Mouse (Mus musculus) spleen, postnatal 14 days (tissue): ENCODE results near the gene Pagr1a.

Source experiments
- DNase-seq, 2 experiments: peaks; one replicate each; pipeline ENCODE4 v3.0.0; 2021 to 2022; ENCODE audit warnings: low spot score in 2 of 2

The Pagr1a gene

DNA sequence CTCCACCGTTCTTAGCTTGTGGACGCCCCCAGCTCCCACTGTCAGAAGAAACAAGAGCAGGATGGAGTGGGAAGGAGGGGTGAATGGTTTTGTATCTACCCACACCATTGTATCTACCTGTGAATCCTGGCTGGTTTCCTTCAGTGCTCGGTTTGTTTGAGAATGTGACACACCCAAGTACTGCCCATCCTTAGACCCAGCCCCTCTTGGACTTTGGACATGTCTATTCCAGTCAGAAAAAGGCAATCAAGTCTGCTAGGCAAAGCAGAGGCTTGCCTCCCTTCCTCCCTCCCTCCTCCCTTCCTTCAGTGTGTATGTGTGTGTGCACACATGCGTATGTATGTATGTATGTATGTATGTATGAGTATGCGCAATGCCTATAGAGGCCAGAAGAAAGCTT is 13.5 kb downstream of the Pagr1a start:
- no peak for DNase-seq

DNA sequence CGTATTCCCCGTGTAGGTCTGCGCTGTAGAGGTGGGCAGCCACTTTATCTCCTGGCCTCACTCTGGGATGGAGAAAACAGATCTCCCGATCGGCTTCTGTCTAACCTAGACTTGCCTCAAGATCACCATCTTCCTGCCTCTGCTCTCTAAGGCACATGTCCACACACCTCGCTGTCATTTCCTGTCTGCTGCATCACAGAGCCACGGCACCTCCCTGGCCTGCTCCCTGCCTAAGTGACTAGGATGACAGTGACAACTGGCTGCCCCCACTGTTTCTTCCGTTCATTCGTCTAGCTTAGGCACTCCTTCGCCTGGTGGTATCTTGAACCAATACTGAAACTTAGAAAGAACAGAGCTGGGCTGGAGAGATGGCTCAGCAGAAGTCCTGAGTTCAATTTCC is 17.6 kb downstream of the Pagr1a start:
- DNase-seq, result no peak

DNA sequence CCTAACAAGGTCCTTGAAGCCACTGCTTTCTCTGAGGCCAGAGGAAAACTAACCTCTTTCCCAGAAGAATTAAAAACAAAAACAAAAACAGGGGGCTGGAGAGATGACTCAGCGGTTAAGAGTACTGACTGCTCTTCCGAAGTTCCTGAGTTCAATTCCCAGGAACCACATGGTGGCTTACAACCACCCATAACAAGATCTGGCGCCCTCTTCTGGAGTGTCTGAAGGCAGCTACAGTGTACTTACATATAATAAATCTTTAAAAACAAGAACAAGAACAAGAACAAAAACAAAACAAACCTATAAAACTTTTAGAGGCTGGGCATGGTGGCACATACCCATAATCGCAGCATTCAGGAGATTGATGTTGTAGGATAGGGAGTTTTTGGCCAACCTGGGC is 20.7 kb downstream of the Pagr1a start:
- no peak for DNase-seq

DNA sequence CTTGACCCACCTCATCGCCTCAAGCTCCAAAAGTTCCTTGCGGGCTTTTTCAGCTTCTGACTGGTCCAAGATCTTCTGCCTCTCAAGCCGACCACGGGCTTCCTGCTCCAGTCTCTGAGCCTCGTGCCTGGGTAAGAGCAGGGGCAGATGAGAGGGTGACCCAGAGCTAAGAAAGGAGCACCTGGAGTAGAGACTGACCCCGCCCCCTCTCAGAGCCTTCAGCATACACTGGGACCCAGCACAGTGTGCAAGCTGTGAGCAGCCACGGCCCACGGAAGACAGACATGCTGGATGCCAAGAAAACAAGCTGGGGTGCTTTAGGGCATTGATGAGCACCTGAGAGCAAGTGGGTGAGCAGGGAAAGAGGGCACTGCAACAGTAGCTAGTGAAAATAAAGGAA is 28.3 kb downstream of the Pagr1a start:
- no peak for DNase-seq

DNA sequence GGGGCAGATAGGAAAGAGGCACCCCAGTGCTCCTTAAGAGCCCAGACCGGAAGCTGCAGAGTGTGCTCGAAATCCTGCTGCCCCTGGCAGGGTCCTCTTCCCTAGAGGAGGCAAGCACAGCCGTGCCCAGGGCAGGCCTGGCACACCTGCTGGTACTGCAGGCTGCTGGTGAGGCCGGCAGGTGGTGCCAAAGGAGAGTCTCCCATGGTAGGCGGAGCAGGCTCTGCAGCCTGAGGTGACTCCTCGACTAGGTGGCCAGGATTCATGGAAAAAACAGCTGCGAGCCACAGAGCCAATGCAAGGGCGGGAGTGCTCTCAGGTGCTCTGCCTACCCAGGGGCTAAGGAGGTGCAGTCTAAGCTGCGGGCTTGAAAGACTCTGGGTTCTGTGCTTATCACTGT is 30.8 kb downstream of the Pagr1a start:
- peak in 1 of 2 experiments; percentile 15 for DNase-seq

DNA sequence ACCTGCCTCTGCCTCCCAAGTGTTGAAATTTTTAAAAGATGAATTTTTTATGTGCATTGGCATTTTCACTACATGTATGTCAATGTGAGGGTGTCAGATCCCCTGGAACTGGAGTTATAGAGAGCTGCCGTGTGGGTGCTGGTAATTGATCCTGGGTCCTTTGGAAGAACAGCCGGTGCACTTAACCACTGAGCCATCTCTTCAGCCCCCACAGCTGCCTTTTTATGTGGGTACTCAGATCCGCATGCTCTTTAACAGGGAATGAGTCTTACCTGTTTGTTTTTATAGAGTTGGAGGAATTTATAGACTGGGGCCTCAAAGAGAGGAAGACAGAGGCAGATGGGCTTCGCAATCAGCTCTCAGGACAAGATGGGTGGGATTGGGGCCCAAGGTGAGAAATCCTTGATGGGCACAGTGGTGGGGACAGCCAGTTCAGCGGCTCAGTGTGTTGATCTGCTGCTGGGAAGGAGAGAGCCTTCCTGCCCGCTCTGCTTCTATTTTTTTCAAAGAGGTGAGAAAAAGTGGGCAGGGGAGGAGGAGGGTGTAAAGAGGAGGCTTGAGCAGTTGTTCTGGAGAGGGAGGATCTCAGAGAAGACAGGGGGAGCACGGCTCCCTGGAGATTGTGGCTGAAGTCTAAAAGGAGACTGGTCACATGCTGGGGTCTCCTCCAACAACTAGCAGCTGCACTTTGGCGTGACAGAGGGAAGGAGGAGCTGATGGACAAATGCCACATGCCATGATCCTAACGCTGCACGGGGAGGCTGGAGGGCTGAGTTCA is 32.3 kb downstream of the Pagr1a start:
- DNase-seq, result no peak

DNA sequence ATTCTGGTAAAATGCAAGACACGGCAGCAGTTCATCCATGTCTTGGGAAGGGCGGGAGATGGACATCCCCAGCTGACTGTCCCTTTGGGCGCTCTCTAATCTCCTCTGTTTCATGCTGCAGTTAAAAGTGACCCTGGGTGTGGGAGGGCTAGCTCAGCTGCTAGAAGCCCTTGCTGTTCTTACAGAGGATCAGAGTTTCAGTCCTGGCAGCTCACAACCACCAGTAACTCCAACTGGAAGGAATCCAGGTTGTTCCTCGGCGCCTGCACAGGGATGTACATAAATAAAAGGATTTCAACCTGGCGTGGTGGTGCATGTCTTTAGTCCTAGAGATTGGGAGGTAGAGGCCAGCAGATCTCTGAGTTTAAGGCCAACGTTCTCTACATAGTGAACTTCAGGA is 34.0 kb downstream of the Pagr1a start:
- no peak for DNase-seq

DNA sequence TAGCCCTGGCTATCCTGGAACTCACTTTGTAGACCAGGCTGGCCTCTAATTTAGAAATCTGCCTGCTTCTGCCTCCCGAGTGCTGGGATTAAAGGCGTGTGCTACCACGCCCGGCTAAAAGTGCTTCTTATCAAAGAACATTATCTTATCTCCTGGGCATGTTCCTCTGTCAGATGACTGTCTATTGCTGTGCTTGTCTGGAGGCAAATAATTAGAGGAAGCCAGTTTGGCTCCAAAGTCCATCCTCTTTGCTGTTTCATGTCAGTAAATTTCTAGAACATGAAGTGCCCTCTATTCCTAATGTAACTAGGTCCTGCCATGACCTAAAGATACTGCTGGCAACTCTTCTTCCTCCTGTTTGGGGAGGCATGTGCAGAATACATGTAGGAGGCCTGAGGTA is 35.1 kb downstream of the Pagr1a start:
- DNase-seq, result no peak

DNA sequence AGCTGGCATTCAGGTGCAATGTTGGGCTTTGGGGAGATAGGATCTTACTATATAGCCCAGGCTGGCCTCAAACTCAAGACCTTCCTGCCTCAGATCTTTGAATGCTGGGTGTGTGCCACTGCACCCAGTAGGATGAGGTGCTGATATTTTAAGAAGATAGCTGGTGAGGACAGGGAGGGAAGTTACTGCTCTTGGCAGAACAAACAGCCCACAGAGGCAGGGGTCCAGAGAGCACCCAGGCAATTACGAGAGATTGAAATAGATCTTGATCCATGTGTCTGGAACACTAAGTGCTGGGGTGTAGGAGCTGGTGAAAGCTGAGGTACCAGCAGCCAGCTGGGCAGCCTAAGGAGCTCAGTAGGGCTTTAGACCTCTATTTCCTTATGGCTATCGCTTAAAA is 35.6 kb downstream of the Pagr1a start:
- no peak for DNase-seq

DNA sequence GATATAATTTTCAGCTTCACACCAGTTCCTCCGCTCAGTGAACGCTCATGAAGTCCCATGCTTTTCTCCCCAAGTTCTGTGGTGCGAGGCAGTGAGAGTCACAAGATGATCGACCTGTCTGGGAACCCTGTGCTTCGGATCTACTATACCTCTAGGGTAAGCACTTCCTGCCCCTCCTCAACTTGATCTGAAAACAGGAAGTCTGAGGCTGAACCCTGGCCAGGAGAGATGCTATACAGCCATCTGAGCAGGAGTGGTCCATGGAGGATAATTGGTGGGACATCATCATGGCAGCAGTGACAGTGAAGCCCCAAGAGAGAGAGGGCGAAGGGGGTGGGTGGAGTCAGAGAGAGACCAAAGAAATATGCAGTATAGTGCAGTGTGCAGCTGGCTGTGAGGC is 38.3 kb downstream of the Pagr1a start:
- no peak for DNase-seq

DNA sequence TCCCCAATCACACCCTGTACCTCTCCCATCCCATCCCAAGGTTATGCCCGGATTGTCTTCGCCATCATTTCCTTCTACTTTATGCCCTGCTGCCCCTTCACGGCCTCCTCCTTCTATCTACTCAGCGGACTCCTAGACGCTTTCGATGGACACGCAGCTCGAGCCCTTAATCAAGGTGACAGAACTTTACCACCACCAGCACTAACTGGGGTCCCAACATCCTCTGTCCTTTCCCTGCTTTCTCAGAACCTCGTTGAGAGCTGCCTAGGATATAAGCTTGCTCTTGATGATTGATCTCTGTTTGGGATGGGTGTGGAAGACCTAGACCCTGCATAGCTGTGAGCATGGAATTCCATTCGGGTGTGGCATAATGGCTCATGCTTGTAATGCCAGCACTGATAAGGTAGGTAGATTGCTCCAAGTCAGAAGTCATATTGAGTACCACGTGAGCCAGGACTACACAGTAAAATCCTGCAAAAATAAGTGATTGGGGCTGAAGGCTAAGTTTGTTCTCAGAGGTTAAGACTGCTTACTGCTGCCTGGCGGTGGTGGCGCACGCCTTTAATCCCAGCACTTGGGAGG is 40.2 kb downstream of the Pagr1a start:
- no peak for DNase-seq

DNA sequence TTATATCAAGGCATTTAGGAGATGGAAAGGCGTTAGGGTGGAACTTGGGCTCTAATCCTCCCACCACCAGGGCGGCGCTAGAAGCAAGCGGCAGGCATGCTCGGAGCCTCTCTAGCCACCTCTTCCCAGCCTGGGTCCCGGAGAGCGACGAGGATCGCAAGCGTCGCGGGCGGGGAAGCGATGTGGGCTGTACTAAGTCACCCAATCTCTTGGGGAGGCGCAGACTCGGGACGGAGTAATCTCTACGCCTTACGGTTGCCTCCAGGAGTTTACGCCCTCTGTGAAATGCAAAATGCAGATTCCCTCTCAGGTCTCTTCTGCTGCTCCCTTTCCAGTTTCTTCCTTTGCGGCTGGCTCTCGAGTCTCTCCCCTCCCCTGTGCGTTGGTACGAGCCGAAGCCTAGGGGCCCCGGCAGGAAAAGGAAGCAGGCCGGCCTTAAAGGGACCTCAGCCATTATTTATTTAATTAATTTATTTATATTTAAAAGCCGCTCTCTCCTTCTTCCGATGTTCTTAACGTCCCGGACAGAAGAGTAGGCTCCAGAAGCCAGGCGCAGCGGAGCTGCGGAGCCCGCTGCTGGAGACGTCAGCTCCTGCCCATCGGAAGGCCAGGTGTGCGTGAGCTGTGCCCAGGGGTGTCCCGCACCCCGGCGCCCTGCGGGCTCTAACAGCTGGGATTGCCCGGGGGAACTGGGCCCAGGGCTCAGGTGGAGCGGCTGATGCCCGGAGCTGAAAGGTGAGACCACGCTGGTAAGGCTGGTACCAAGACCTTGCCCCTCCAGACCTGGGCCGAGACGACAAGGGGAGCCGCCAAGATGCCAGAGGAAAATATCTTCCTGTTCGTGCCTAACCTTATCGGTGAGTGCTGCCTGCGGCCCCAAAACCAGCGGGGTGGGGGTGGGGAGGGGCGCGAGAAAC is 40.9 kb downstream of the Pagr1a start, which contains the start of gene Cdiptos:
TSS of gene Cdiptos (minus strand) at position 149 of the 917 bp plus-strand sequence.
- DNase-seq, result peak; percentile 90 to 95

DNA sequence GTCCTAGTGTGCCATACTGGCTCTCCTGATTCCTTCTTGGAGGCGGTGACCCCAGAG is 41.4 kb downstream of the Pagr1a start, which contains the start of gene Cdipt:
TSS of gene Cdipt (plus strand) at position 22 of the 57 bp plus-strand sequence.
- DNase-seq, result no peak

DNA sequence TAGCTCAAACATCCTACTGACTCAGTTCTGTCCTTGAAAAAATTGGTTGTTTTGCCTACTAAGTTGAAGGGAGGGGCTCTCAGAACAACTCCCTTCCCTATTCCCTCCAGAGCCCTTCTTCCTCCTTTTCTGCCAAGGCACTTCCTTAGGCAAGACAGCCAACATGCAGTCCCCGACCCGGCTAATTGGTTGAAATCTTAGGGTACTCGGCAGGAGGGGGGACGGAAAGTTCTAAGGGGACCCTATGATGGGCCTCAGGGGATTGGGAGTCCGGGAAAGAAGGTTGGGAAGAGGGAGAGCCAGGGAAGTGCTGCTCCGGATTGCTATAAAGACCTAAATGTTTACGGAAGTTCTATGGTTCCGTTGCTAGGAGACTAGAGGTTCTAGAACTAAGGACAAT is 41.7 kb downstream of the Pagr1a start:
- no peak for DNase-seq

DNA sequence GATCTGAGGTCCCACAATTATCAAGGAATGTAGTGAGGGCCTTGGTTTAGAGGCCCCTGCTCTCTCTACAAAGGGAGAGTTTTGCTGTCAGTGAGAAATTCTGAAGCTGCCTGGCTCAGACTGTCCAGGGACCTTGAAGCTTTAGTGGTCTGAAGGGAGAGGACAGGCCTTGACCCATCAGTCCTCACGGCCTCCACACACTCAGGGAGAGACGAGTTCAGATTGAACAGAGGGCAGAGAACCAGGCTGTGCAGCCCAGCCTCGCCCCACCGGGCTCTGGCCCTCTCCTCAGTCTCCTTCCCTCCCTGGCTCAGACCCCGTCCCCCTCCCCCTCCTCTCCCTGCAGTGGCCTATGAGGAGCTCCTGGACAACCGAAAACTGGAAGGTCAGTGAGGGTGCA is 49.8 kb downstream of the Pagr1a start:
- DNase-seq, result no peak

DNA sequence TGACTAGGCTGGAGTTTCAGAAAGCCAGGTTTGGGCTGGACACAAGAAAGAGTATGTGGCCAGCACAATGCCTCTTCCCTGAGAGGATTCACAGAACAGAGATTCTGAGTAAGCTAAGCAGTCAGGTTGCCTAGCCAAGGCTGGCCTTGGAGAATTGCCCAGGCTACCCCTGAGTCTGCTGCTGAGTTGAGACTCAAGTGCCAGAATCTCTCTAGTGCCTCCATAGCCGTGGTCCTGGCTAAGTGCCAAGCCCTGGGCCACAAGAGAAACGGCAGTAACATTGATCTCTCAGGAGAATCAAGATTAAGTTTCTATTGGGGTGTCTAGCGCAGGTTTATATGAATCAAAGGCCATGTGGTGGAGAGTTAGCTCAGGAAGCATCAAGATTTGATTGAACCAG is 51.6 kb downstream of the Pagr1a start:
- no peak for DNase-seq
